Mouse (Mus musculus): ENCODE results near the gene Dtymk. TPM values are rescaled to one million over a fixed set of nuclear protein-coding genes. Genes with fewer than 3 reads are reported as not detected.

Gene Dtymk
- polyA plus RNA-seq, 1 experiment from 2014 or later, result 261 TPM

DNA sequence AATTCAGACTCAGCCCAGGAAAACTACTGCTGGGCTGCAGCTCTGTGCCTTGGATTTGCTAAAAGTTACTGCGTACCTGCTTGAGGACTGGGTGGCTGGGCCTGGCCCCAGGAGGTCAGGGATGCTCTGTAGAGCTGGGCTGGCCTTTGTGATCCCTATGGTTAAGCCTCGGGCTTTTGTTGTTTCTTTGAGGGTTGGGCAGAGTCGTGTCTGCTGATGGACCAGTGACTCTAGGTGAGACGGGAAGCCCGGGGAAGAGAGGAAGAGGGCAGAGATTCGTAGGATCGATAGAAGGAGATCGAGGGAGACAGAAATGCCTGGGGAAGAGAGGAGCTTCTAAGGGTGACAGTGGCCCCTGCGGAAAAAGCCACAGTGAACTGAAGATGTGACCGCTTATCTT lies 22.9 kb upstream of the Dtymk start, which contains the start of gene D2hgdh:
Gene D2hgdh (plus strand): TSS at position 301 of the 400 bp plus-strand sequence.
- DNase-seq (ENCODE audit: low spot score), result no peak
- no peaks in the 10 kb centered on the region for H3K9me3 ChIP-seq
- peaks cover 16% of the 10 kb centered on the region for H3K4me1 ChIP-seq
- H3K4me3 ChIP-seq, result peak within 1 kb of the TSS; percentile 69
- H3K36me3 ChIP-seq, result peaks cover 25% of the 10 kb centered on the region
- no peaks in the 10 kb centered on the region for H3K27me3 ChIP-seq (ENCODE audit: insufficient read depth, poor library complexity, severe bottlenecking)
- WGBS, result 9% methylated on average over 10 of the region's 10 CpGs
- peak within 1 kb of the TSS; percentile 93 for H3K27ac ChIP-seq

DNA sequence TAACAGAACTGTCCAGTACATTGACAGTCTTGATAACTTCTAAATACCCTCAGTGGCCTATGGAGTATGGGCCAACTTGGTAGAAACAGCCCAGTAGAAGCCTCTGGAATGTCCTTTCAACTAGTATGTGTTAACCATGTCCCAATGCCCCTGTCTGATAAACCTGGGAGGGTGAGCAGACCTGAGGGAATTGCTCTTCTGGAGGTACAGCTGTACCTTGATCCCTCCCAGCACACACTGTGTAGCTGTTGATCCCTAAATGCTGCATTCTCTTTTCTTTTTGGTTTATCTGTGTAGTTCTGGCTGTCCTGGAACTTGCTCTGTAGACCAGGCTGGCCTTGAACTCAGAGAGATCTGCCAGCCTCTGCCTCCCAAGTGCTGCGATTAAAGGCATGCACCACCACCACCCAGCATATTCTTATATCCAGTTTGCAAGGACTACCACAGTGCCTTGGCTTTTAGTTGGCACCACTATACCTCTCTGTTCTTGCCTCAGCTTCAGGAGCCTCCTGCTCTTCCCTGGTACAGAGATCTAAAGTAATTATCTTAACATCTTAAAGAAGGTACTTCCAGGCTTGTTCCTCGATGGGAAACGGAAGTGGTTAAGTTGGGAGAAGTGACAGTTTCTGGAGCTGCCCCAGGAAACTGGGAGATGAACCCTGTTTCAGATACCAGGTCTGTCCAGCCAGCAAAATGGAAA lies 22.2 kb upstream of the Dtymk start:
- WGBS, result 82% methylated on average over 3 of the region's 3 CpGs
- Histone ChIP-seq H3K27me3 (ENCODE audit: insufficient read depth, poor library complexity, severe bottlenecking) (no peaks in the 10 kb centered on the region), H3K36me3 (peaks cover 32% of the 10 kb centered on the region), H3K9me3 (no peaks in the 10 kb centered on the region), H3K4me3 (no peak overlapping the region), H3K4me1 (peaks cover 16% of the 10 kb centered on the region), H3K27ac (no peak overlapping the region; the same call in 1 of the 2 replicates)
- no peak for DNase-seq (ENCODE audit: low spot score)

DNA sequence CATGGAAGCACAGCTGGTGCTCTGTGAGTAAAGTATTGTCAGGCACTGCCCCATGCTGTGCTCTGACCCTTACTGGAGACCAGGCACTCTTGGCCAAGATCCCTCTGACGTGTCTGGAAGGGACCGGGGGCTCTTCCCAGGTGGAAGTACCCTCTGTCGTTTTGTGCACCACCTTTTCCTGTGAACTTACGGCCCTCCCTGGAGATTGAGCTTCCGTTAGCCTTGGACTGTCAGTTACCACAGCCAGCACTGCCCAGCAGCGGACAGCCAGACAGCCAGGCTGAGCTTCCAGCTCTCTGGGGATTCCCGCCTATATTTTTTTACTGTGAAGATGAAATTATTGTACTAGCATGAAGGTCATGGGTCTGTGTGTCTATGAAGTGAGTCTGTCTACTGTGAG lies 17.0 kb upstream of the Dtymk start:
- H3K27me3 ChIP-seq (ENCODE audit: insufficient read depth, poor library complexity, severe bottlenecking), result no peaks in the 10 kb centered on the region
- H3K9me3 ChIP-seq, result no peaks in the 10 kb centered on the region
- H3K4me3 ChIP-seq, result no peak overlapping the region
- no peaks in the 10 kb centered on the region for H3K4me1 ChIP-seq
- DNase-seq (ENCODE audit: low spot score), result no peak
- peaks cover 84% of the 10 kb centered on the region for H3K36me3 ChIP-seq
- WGBS, result 91% methylated on average over 7 of the region's 7 CpGs
- no peak overlapping the region for H3K27ac ChIP-seq

DNA sequence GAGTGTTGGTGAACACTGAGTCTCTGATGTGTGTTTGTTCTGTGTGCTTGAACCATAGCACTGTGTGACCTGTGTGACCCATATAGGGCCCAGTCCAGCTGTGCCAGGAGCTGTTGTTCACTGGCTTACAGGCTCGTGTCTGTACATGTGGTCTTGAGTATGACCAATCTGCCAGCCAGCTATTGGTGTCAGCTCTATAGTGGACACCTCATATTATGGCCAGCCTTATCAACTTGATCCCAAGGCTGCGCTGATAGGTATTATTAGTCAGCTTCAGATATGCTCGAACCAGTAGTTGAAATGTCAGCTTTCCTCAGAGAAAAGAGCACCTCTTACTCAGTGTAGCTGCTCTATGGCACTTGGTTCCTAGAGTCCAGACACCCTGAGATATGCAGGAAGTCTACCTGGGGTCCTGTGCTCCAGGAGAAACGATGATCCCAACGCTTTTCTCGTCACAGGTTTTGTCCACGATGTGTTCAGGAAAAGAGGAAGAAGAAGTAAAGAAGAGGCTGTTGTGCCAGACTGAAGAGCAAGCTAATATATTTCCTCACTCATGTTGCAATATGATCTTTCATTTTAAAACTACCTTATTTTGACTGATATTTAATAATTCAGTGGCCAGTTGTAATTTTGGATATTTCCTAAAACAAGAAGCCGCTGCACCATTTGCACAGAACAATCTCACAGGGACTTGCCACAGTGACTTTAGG lies 16.2 kb upstream of the Dtymk start:
- WGBS, result 92% methylated on average over 8 of the region's 8 CpGs

DNA sequence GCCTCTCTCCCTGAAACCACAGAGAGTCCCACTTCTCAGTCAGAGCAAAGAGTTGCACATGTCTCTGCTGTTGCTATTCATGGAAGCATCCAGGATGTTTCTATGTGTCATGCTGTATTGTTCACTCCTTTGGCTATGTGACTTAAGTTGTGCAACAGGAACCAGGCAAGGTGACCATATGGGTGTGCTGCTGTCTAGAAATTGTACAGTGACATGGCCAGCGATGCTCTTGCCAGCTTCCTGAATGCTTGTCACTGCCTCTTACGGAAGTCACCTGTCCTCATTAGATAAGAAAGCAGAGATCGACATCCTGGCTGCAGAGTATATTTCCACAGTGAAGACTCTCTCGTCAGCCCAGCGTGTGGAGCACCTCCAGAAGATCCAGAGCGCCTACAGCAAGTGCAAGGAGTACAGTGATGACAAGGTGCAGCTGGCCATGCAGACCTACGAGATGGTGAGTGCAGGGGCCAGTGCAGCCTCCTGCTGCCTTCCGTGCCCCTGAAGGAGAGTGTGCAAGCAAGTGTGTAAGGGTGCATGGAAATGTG lies 9.8 kb upstream of the Dtymk start:
- DNase-seq (ENCODE audit: low spot score), result no peak
- H3K27me3 ChIP-seq (ENCODE audit: insufficient read depth, poor library complexity, severe bottlenecking), result no peaks in the 10 kb centered on the region
- H3K9me3 ChIP-seq, result no peaks in the 10 kb centered on the region
- 86% methylated on average over 8 of the region's 8 CpGs for WGBS
- no peak overlapping the region for H3K4me3 ChIP-seq
- no peaks in the 10 kb centered on the region for H3K4me1 ChIP-seq
- peaks cover 90% of the 10 kb centered on the region for H3K36me3 ChIP-seq
- no peak overlapping the region for H3K27ac ChIP-seq

More for the DNA sequence above, 16.2 kb upstream of the Dtymk start:
- Histone ChIP-seq H3K36me3 (peaks cover 91% of the 10 kb centered on the region), H3K9me3 (no peaks in the 10 kb centered on the region), H3K27ac (no peak overlapping the region), H3K27me3 (ENCODE audit: insufficient read depth, poor library complexity, severe bottlenecking) (no peaks in the 10 kb centered on the region), H3K4me3 (no peak overlapping the region), H3K4me1 (no peaks in the 10 kb centered on the region)
- DNase-seq (ENCODE audit: low spot score), result no peak

DNA sequence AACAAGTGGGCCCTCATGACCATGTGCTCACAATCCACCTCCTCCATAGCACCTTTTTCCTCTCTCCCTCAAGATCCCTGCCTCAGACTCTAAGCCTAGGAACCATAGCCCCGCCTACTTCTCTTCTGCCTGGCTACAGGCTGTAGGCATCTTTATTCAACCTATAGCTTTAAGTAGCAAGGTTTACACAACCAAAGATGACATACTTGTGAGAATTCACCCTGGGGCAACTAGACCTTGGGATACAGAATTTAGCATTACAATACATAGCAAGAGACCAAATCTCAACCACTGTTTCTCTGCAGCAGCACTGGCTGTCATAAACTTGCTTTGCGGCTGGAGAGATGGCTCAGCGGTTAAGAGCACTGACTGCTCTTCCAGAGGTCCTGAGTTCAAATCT lies 8.3 kb upstream of the Dtymk start:
- Histone ChIP-seq H3K27ac (no peak overlapping the region), H3K4me3 (no peak overlapping the region), H3K4me1 (peaks cover 10% of the 10 kb centered on the region), H3K36me3 (peaks cover 81% of the 10 kb centered on the region), H3K9me3 (no peaks in the 10 kb centered on the region), H3K27me3 (ENCODE audit: insufficient read depth, poor library complexity, severe bottlenecking) (no peaks in the 10 kb centered on the region)
- 96% methylated on average over 3 of the region's 3 CpGs for WGBS
- DNase-seq (ENCODE audit: low spot score), result no peak

DNA sequence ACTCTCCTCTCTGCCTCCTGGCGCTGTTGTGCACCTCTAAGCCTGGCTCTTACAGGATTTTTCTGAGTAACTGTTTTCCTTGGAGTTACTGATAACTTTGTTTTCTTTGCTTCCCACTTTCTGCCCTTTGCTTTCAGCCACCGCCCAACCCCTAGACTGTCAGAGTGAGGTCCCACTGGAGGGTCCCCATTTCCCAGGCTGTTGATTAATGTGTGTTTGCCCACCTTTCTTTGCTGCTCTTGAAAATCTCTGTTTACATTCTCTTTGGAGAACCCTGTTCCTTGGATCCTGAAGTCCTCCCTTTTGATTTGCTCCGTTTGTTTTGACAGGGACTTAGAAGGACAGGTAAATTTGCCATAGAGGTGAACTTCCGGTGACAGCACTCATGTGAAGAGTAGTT lies 7.1 kb upstream of the Dtymk start:
- Histone ChIP-seq H3K36me3 (peaks cover 70% of the 10 kb centered on the region), H3K27me3 (ENCODE audit: insufficient read depth, poor library complexity, severe bottlenecking) (no peaks in the 10 kb centered on the region), H3K9me3 (no peaks in the 10 kb centered on the region), H3K4me3 (no peak overlapping the region), H3K4me1 (peaks cover 19% of the 10 kb centered on the region), H3K27ac (no peak overlapping the region)
- DNase-seq (ENCODE audit: low spot score), result no peak
- 86% methylated on average over 4 of the region's 4 CpGs for WGBS

DNA sequence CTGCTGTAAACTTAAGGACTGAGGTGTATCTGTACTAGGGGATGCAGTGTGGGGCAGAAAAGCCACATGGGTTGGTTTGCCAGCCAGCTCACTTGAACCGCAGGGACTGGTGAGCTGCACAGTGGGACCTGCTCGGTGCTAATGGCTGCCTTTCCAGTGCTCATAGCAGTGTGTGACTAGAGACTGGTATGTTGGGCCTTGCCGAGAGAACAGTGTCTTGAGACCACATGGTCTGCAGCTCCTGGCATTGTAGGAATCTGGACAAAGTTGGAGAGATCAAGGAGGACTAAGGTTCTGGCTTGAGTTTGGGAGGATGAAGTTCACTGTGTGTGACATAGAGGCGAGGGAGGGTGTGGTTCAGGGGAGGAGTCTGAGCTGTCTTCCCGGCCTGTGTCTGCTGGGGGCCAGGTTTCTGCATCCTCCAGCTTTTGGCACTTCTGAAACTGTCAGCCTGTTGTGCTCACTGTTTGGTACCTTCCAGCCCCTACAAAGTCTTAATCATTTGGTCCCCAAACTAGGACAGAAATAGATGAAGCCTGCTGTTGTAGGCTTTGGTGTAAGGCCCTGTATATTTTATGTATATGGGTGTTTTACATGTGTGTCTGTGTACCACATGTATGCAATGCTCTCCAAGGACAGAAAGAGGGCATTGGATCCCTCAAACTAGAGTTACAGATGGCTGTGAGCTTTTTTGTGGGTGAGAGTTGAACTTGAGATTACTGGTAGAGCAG lies 3.7 kb upstream of the Dtymk start:
- no peaks in the 10 kb centered on the region for H3K27me3 ChIP-seq (ENCODE audit: insufficient read depth, poor library complexity, severe bottlenecking)
- 62% methylated on average over 5 of the region's 5 CpGs for WGBS
- no peaks in the 10 kb centered on the region for H3K9me3 ChIP-seq
- no peak for DNase-seq (ENCODE audit: low spot score)
- H3K4me3 ChIP-seq, result peak overlapping the region; percentile 82
- peaks cover 31% of the 10 kb centered on the region for H3K4me1 ChIP-seq
- H3K27ac ChIP-seq, result peak overlapping the region; percentile 98
- H3K36me3 ChIP-seq, result peaks cover 41% of the 10 kb centered on the region

DNA sequence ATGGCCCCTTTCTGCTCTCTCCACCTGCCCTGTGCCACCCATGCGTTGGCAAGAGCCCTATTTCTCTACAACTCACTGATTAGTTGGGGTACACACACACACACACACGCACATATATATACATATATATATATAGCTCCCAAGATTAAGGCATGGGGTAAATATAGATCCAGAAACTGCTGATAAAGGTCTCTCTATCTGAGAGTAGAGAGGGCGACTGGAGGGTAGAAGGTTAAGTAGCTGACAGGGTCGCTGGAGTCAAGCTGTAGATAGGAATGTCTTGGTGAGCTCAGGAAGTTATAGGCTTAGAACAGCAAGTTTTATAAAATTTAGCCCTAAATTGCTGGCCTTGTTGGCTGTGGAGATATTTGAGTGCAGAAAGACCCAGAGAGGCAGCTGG lies 3.1 kb upstream of the Dtymk start:
- Histone ChIP-seq H3K27ac (peak overlapping the region; percentile 98), H3K4me1 (peaks cover 31% of the 10 kb centered on the region), H3K9me3 (no peaks in the 10 kb centered on the region), H3K27me3 (ENCODE audit: insufficient read depth, poor library complexity, severe bottlenecking) (no peaks in the 10 kb centered on the region), H3K36me3 (peaks cover 43% of the 10 kb centered on the region), H3K4me3 (peak overlapping the region; percentile 82)
- 42% methylated on average over 4 of the region's 4 CpGs for WGBS
- DNase-seq (ENCODE audit: low spot score), result no peak

DNA sequence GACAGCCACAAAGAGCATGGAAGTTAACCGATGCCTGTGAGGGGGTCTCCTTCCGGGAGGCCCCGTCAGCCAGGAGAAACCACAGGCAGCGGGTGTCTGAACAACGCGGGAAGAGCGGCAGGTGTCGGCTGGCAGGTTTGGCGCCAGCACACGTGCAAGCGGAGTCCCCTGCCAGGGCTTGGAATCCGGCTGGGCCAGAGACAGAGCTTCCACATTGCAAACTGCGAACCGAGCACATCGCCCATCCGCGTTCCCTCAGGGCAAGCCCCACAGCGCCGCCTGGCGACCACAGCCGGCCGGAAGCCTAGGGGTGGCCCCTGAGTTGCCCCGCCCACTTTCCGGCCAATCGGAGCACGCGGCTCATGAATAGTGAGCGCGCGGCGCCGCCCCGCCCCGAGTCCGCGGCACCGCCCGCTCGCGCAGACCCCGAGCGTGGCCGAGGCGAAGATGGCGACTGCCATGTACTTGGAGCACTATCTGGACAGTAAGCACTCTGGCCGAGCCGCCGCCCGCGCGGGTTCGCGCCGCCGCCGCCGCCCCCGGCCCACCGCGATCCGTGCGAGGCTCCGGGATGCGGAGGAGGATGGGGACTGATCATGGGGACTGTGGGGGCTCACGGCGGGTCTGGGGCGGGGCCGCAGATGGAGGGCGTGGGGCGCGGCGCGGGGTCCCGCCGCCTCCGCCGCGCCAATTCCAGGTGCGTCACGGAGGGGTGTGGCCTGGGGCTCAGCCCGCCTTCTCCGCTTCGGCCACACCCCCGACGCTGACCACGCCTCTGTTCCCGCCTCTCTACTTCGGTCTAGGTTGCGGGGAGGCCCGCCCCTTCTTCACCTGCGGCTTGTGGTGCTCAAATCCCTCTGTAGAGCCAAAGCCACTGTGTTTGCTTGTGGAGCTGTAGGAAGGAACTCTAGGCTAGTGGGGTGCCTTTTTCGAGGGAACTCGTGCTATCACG lies 2.1 kb upstream of the Dtymk start, which contains the start of gene Ing5:
Gene Ing5 (plus strand): TSS at position 410 of the 952 bp plus-strand sequence.
- H3K4me3 ChIP-seq, result peak within 1 kb of the TSS; percentile 82
- H3K27me3 ChIP-seq (ENCODE audit: insufficient read depth, poor library complexity, severe bottlenecking), result no peaks in the 10 kb centered on the region
- peaks cover 44% of the 10 kb centered on the region for H3K36me3 ChIP-seq
- under 1% methylated on average over 90 of the region's 94 CpGs for WGBS
- H3K27ac ChIP-seq, result peak within 1 kb of the TSS; percentile 98
- peak; percentile 99 for DNase-seq (ENCODE audit: low spot score)
- H3K4me1 ChIP-seq, result peaks cover 31% of the 10 kb centered on the region
- H3K9me3 ChIP-seq, result no peaks in the 10 kb centered on the region

DNA sequence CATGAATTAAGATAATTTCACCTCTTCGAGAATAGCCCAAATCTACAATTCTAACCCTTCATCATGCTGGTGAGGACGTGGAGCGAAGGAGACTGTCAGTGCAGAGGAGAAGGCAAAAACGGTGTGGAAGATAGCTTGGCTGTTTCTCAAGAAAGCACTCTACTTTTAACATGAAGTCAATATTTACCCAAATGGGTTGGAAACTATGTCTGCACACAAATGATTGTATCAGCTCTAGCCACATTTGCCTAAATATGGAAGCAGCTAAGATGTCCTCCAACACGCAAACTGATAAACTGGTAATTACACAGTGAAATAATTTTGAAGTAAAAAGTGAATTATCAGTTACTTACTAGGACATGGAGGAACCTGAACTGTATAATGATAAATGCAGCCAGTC lies 1.0 kb upstream of the Dtymk start:
- WGBS, result 82% methylated on average over 5 of the region's 5 CpGs
- DNase-seq (ENCODE audit: low spot score), result no peak
- Histone ChIP-seq H3K4me1 (peaks cover 31% of the 10 kb centered on the region), H3K27me3 (ENCODE audit: insufficient read depth, poor library complexity, severe bottlenecking) (no peaks in the 10 kb centered on the region), H3K9me3 (no peaks in the 10 kb centered on the region), H3K27ac (peak overlapping the region; percentile 98), H3K36me3 (peaks cover 44% of the 10 kb centered on the region), H3K4me3 (peak overlapping the region; percentile 82)

Data from heart, embryonic 10.5 days (tissue).